Mouse (Mus musculus) yolk sac, embryonic 10.5 days (tissue): ENCODE data around the gene Gm8914.
"Not testable (repeated sequence)": the region's sequence is repeated elsewhere in the genome, so short reads cannot be mapped to it uniquely, and the experiment has no call there.

Experiments
- DNase-seq: peaks from one replicate; pipeline ENCODE4 v3.0.0-alpha.2; 2017; ENCODE audit warnings: low spot score

Gene Gm8914

DNA sequence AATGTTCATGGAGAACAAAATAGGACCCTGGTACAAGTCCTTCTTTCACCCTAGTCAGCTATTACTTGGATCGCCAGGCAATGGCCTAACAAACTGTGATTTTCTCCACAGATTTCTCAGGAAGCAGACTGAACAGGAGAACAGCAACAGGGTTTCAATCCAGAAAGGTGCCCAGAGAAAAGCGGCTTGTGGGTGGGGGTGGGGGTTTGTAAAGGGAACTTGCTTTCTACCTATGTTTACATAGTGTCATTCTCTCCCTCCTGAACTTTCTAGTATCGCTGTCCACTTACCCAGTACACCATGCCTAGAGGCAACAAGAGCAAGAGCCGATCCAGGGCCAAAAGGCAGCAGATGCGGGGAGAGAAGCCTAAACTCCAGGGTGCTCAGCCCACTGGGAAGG is at the start of gene Gm8914:
Gene Gm8914, plus strand, starts transcription at position 301 of the 400 bp plus-strand sequence.
- not testable (repeated sequence) for DNase-seq
